Mouse (Mus musculus): ENCODE results near the gene Tpd52l1. TPM values are rescaled to one million over a fixed set of nuclear protein-coding genes. Genes with fewer than 3 reads are reported as not detected.

Tpd52l1 gene
- polyA plus RNA-seq, 1 experiment: 56.1 TPM

GRCm38 (mm10) chr10:31300292-31300691 lies 145.5 kb downstream of the Tpd52l1 start:
- Histone ChIP-seq H3ac (ENCODE audit: control insufficient read depth, insufficient read length) (no peak overlapping the region), H3K4me2 (ENCODE audit: low read depth) (no peak overlapping the region), H3K27me3 (ENCODE audit: control insufficient read depth, insufficient read depth, insufficient read length) (no peaks in the 10 kb centered on the region), H3K79me2 (ENCODE audit: control insufficient read depth, insufficient read depth) (no peaks in the 10 kb centered on the region), H3K36me3 (ENCODE audit: control insufficient read depth, insufficient read depth) (no peaks in the 10 kb centered on the region), H3K4me3 (no peak overlapping the region)
- no peak for TF ChIP-seq MYOD1 (IDR thresholded peaks at IDR 0.05; ENCODE audit: control insufficient read depth in 1 of 3, insufficient read length in 2 of 3, low read depth in 2 of 3)
- no peak for TF ChIP-seq TCF3 (IDR thresholded peaks at IDR 0.05; ENCODE audit: insufficient read length, low read depth)
- no peak for TF ChIP-seq POLR2A (IDR thresholded peaks at IDR 0.05; ENCODE audit: insufficient read length, low read depth)
- TF ChIP-seq TCF12 (IDR thresholded peaks at IDR 0.05; ENCODE audit: insufficient read depth, poor library complexity, severe bottlenecking): no peak
- TF ChIP-seq REST (IDR thresholded peaks at IDR 0.05; ENCODE audit: insufficient read depth, insufficient read length): no peak
- TF ChIP-seq POLR2AphosphoS2 (IDR thresholded peaks at IDR 0.05; ENCODE audit: insufficient read length, low read depth): no peak
- TF ChIP-seq USF1 (IDR thresholded peaks at IDR 0.05; ENCODE audit: low read depth): no peak
- TF ChIP-seq E2F4 (IDR thresholded peaks at IDR 0.05; ENCODE audit: insufficient read depth): no peak
- no peak for TF ChIP-seq MYOG (IDR thresholded peaks at IDR 0.05; ENCODE audit: control insufficient read depth in 1 of 3, insufficient read depth in 1 of 3, insufficient read length in 2 of 3, low read depth in 2 of 3)
- TF ChIP-seq MAX (IDR thresholded peaks at IDR 0.05; ENCODE audit: low read depth): no peak
- TF ChIP-seq SRF (IDR thresholded peaks at IDR 0.05; ENCODE audit: control insufficient read depth, insufficient read length, low read depth): no peak
- TF ChIP-seq CEBPB (IDR thresholded peaks at IDR 0.05; ENCODE audit: insufficient read depth, poor library complexity, severe bottlenecking): no peak

- H3K79me2 ChIP-seq (ENCODE audit: control insufficient read depth, insufficient read depth): no peaks in the 10 kb centered on the region
- H3K4me3 ChIP-seq: no peak overlapping the region
- H3ac ChIP-seq (ENCODE audit: control insufficient read depth, insufficient read length): no peak overlapping the region
- no peaks in the 10 kb centered on the region for H3K27me3 ChIP-seq (ENCODE audit: control insufficient read depth, insufficient read depth, insufficient read length)
- no peak for TF ChIP-seq POLR2AphosphoS2 (IDR thresholded peaks at IDR 0.05; ENCODE audit: insufficient read length, low read depth)
- TF ChIP-seq MYOD1 (IDR thresholded peaks at IDR 0.05; ENCODE audit: control insufficient read depth in 1 of 3, insufficient read length in 2 of 3, low read depth in 2 of 3): no peak
- TF ChIP-seq E2F4 (IDR thresholded peaks at IDR 0.05; ENCODE audit: insufficient read depth): no peak
- TF ChIP-seq CEBPB (IDR thresholded peaks at IDR 0.05; ENCODE audit: insufficient read depth, poor library complexity, severe bottlenecking): no peak
- TF ChIP-seq POLR2A (IDR thresholded peaks at IDR 0.05; ENCODE audit: insufficient read length, low read depth): no peak
- no peak for TF ChIP-seq TCF12 (IDR thresholded peaks at IDR 0.05; ENCODE audit: insufficient read depth, poor library complexity, severe bottlenecking)
- H3K36me3 ChIP-seq (ENCODE audit: control insufficient read depth, insufficient read depth): no peaks in the 10 kb centered on the region
- no peak overlapping the region for H3K4me2 ChIP-seq (ENCODE audit: low read depth)
These were observed 146.7 kb downstream of the Tpd52l1 start for GRCm38 (mm10) chr10:31298921-31299574.

DNA sequence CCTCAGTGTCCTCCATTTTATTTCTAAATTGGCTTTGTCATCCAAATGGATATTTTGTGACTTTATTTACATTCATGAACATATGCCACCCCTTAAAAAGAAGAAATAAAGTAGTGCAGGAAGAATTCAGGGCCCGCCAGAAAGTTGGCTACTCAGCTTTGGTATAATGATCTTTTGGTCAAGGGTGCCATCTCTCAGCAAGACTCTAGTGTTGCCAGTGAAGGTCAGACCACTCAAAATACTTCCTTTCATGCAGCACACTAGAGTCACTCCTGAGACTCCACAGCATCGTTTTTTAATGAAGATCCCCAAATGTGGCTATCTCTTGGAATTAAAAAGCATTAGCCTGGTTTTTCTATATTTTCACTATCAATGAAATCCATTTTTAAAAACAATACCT lies 147.5 kb downstream of the Tpd52l1 start:
- Histone ChIP-seq H3K79me2 (ENCODE audit: control insufficient read depth, insufficient read depth) (no peaks in the 10 kb centered on the region), H3K4me2 (ENCODE audit: low read depth) (no peak overlapping the region), H3K27me3 (ENCODE audit: control insufficient read depth, insufficient read depth, insufficient read length) (no peaks in the 10 kb centered on the region), H3ac (ENCODE audit: control insufficient read depth, insufficient read length) (no peak overlapping the region), H3K36me3 (ENCODE audit: control insufficient read depth, insufficient read depth) (no peaks in the 10 kb centered on the region), H3K4me3 (no peak overlapping the region)
- TF ChIP-seq CEBPB (IDR thresholded peaks at IDR 0.05; ENCODE audit: insufficient read depth, poor library complexity, severe bottlenecking) (no peak), TCF12 (IDR thresholded peaks at IDR 0.05; ENCODE audit: insufficient read depth, poor library complexity, severe bottlenecking) (no peak), E2F4 (IDR thresholded peaks at IDR 0.05; ENCODE audit: insufficient read depth) (no peak), REST (IDR thresholded peaks at IDR 0.05; ENCODE audit: insufficient read depth, insufficient read length) (no peak), POLR2A (IDR thresholded peaks at IDR 0.05; ENCODE audit: insufficient read length, low read depth) (no peak), MYOG (IDR thresholded peaks at IDR 0.05; ENCODE audit: control insufficient read depth in 1 of 3, insufficient read depth in 1 of 3, insufficient read length in 2 of 3, low read depth in 2 of 3) (no peak)

DNA sequence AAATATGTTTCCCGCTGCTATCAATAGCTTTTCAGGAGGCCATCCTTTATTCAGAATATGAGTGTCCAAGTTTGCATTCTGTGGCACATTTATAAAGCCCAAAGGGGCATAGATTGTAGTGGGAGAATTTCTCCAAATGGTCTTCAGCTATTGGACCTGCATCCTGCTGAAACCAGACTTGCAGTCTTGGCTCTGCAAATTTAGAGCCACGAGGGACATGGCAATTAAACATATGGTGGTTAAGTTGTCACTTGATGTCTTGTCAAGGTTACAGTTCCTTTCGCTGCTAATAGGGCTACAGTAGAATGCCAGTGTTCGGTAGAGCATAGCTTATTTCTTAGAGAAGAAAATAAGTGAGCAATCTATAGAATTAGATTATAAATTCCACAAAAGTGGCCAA lies 148.7 kb downstream of the Tpd52l1 start:
- no peak overlapping the region for H3K4me2 ChIP-seq (ENCODE audit: low read depth)
- no peaks in the 10 kb centered on the region for H3K79me2 ChIP-seq (ENCODE audit: control insufficient read depth, insufficient read depth)
- H3K36me3 ChIP-seq (ENCODE audit: control insufficient read depth, insufficient read depth): no peaks in the 10 kb centered on the region
- no peak overlapping the region for H3K4me3 ChIP-seq
- no peak overlapping the region for H3ac ChIP-seq (ENCODE audit: control insufficient read depth, insufficient read length)
- no peaks in the 10 kb centered on the region for H3K27me3 ChIP-seq (ENCODE audit: control insufficient read depth, insufficient read depth, insufficient read length)
- TF ChIP-seq USF1 (IDR thresholded peaks at IDR 0.05; ENCODE audit: low read depth) (no peak), SRF (IDR thresholded peaks at IDR 0.05; ENCODE audit: control insufficient read depth, insufficient read length, low read depth) (no peak), POLR2A (IDR thresholded peaks at IDR 0.05; ENCODE audit: insufficient read length, low read depth) (no peak), E2F4 (IDR thresholded peaks at IDR 0.05; ENCODE audit: insufficient read depth) (no peak), MAX (IDR thresholded peaks at IDR 0.05; ENCODE audit: low read depth) (no peak), POLR2AphosphoS2 (IDR thresholded peaks at IDR 0.05; ENCODE audit: insufficient read length, low read depth) (no peak), TCF12 (IDR thresholded peaks at IDR 0.05; ENCODE audit: insufficient read depth, poor library complexity, severe bottlenecking) (no peak), REST (IDR thresholded peaks at IDR 0.05; ENCODE audit: insufficient read depth, insufficient read length) (no peak), MYOD1 (IDR thresholded peaks at IDR 0.05; ENCODE audit: control insufficient read depth in 1 of 3, insufficient read length in 2 of 3, low read depth in 2 of 3) (no peak), MYOG (IDR thresholded peaks at IDR 0.05; ENCODE audit: control insufficient read depth in 1 of 3, insufficient read depth in 1 of 3, insufficient read length in 2 of 3, low read depth in 2 of 3) (no peak), CEBPB (IDR thresholded peaks at IDR 0.05; ENCODE audit: insufficient read depth, poor library complexity, severe bottlenecking) (no peak), TCF3 (IDR thresholded peaks at IDR 0.05; ENCODE audit: insufficient read length, low read depth) (no peak)

GRCm38 (mm10) chr10:31296458-31296857 lies 149.3 kb downstream of the Tpd52l1 start:
- no peak for TF ChIP-seq SRF (IDR thresholded peaks at IDR 0.05; ENCODE audit: control insufficient read depth, insufficient read length, low read depth)
- no peaks in the 10 kb centered on the region for H3K79me2 ChIP-seq (ENCODE audit: control insufficient read depth, insufficient read depth)
- no peaks in the 10 kb centered on the region for H3K36me3 ChIP-seq (ENCODE audit: control insufficient read depth, insufficient read depth)
- no peak overlapping the region for H3K4me3 ChIP-seq
- H3K27me3 ChIP-seq (ENCODE audit: control insufficient read depth, insufficient read depth, insufficient read length): no peaks in the 10 kb centered on the region
- no peak overlapping the region for H3K4me2 ChIP-seq (ENCODE audit: low read depth)
- H3ac ChIP-seq (ENCODE audit: control insufficient read depth, insufficient read length): no peak overlapping the region

All from myocyte (in vitro differentiated cells).